Mouse (Mus musculus): ENCODE measurements around the gene Gtf2a2. TPM values are rescaled to one million over a fixed set of nuclear protein-coding genes. Genes with fewer than 3 reads are reported as not detected.

Gene Gtf2a2
- polyA plus RNA-seq, 3 experiments from 2014 or later: 150 to 200 (median 179) TPM

DNA sequence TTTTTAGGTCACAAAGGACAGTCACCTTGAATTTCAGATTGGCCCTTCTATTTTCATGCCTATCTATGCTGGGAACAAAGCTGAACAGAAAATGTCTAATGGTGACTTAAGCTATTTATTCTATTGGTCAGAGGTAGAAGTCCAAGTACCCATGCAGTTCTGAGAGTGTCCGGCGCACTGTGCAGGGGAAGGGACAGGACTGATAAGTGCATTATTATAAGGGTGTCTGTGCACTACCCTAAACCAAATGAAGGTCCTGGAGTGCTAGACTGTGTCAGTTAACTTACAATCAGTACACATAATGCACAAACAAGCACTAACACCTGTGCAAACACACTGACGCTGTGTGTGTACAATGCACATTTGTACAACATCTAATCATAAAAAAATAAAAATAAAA is 55.1 kb downstream of the Gtf2a2 start:
- no peak for ATAC-seq

DNA sequence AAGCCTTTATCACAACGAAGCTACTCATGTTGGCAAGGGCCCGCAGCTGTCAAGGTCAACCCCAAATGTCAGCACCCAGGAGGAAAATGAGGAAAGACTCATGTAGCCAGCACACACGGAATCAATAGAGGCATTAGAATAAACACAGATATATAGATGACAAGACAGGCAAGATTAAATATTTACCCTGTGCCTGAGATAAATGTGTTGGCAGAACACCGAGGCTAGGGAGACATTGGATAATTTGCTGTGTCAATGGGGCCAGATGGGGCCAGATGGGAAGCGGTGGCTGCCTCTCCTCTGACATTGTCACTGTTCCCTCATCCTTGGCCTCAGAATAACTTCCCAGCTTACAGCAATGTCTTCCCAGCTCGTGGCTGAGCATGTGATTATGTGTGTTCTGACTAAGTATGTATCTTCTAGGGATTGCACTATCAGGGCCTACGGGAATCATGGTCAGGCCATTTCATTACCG is 57.6 kb downstream of the Gtf2a2 start:
- no peak for ATAC-seq

DNA sequence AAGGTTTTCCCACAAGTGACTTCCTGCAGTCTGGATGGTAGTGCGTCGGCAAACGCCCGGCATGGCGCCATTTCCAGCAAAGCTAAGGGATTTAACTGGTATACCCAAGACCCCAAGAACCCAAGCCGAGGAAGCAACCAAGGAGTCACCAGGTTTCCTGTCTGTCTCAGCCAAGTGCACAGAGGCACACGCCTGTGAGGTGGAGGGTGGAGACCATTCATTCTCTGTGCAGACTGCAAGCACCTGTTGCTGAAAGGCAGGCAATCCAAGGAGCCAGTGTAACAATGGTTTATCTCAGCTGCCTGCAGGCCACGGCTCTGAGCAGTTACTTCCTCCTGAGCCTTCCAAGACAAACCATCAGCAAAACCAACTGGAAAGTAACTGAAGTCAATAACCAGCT is 60.0 kb downstream of the Gtf2a2 start:
- no peak for ATAC-seq

Other genes with a start within 250 kb of the Gtf2a2 start
- gene Bnip2, start 23.1 kb upstream of the Gtf2a2 start, polyA plus RNA-seq (2017; shearing (Covaris generic)): 10 to 100 TPM; 35.8 to 59.1 (median 36.0) TPM
- gene Gcnt3, start 25.5 kb downstream of the Gtf2a2 start, polyA plus RNA-seq (2017; shearing (Covaris generic)): not detected
- gene Fam81a, start 130.0 kb downstream of the Gtf2a2 start, polyA plus RNA-seq (2017; shearing (Covaris generic)): 1 to 10 TPM in 1 of 3 experiments, under 1 TPM in 2; 0.20 to 3.1 (median 0.42) TPM
- 10 to 100 TPM; 25.0 to 41.4 (median 29.7) TPM for gene Myo1e, start 194.8 kb downstream of the Gtf2a2 start, polyA plus RNA-seq (2017; shearing (Covaris generic))